Mouse (Mus musculus): ENCODE results near the gene Kcna3. TPM values are rescaled to one million over a fixed set of nuclear protein-coding genes. Genes with fewer than 3 reads are reported as not detected.

The Kcna3 gene
- 10.1 and 12.5 TPM in 2 replicates for polyA plus RNA-seq (2015; fragmentation: Nextera tagmentation; extraction: Ambion mirVana)

DNA sequence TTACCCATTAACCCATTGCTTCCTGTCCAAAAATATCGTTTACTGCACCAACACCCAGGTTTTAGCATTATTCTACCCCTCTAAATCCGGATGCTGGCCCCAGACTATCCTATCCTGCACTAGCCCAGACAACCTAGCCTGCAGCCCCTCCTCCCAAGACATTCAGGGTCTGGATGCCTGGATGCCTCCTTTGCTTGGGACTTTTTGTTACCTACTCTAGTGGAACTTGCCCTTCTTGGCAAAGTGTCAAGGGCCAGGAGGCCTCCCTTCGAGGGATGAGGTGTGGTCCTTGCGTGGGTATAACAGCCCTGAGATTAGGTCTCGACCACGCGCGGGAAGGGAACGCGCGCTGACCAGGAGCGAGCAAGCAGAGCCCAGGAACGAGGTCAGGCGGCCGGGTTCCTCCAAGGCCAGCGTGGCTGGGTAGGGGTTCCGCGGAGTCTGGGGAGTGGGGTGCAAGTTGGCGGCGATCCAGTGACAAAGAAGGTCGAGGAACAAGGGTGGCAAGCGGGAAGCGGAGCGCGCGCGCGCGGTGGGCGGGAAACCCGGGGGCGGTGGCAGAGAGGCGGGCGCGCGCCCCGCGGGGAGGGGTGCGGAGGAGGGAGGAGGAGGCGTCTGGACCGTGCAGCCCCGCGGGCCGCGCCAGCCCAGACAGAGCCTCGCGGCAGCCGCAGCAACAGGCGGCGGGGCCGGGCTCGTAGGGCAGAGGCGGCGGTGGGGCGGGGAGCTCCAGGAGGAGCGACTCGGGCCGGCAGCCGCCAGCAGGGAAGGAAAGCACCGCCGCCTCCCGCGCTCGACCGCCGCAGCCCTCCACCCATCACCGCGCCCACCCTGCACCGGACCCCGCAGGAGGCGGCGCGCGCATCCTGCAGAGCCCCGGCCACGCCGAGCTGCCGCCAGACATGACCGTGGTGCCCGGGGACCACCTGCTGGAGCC, at the start of gene Kcna3:
Kcna3 (plus strand) TSS at position 649 of the 937 bp plus-strand sequence.
- H3K27ac ChIP-seq, result peak within 1 kb of the TSS; percentile 86
- no peaks in the 10 kb centered on the region for H3K36me3 ChIP-seq
- H3K4me2 ChIP-seq (replicated peaks), result peak within 1 kb of the TSS; percentile 83
- under 1% methylated on average over 57 of the region's 80 CpGs for whole genome bisulfite sequencing
- H3K27me3 ChIP-seq, result no peaks in the 10 kb centered on the region
- H3K9me3 ChIP-seq, result no peaks in the 10 kb centered on the region
- peak within 1 kb of the TSS; percentile 88 for H3K9ac ChIP-seq (replicated peaks)
- peaks cover 58% of the 10 kb centered on the region for H3K4me1 ChIP-seq (replicated peaks)
- ATAC-seq, result peak; percentile 96
- peak within 1 kb of the TSS; percentile 76 for H3K4me3 ChIP-seq (replicated peaks)

- no peak for ATAC-seq
- no peaks in the 10 kb centered on the region; the same call in 1 of the 2 replicates for H3K4me1 ChIP-seq (replicated peaks)
- H3K4me3 ChIP-seq (replicated peaks), result no peak overlapping the region
- WGBS, result 78% methylated on average over 1 of the region's 1 CpGs
- no peaks in the 10 kb centered on the region for H3K9me3 ChIP-seq
- H3K36me3 ChIP-seq, result no peaks in the 10 kb centered on the region
- no peak overlapping the region for H3K27ac ChIP-seq
- no peak overlapping the region for H3K9ac ChIP-seq (replicated peaks)
- H3K27me3 ChIP-seq, result no peaks in the 10 kb centered on the region
- H3K4me2 ChIP-seq (replicated peaks), result no peak overlapping the region
Observed at GRCm38 (mm10) chr3:106991334-106991733, 44.6 kb upstream of the Kcna3 start.

GRCm38 (mm10) chr3:106995347-106995746, 40.6 kb upstream of the Kcna3 start:
- no peaks in the 10 kb centered on the region for H3K9me3 ChIP-seq
- H3K27me3 ChIP-seq, result no peaks in the 10 kb centered on the region
- no peak overlapping the region for H3K4me3 ChIP-seq (replicated peaks)
- H3K4me1 ChIP-seq (replicated peaks), result no peaks in the 10 kb centered on the region; the same call in 1 of the 2 replicates
- H3K36me3 ChIP-seq, result no peaks in the 10 kb centered on the region
- ATAC-seq, result no peak
- 57% methylated on average over 1 of the region's 1 CpGs for WGBS
- no peak overlapping the region for H3K4me2 ChIP-seq (replicated peaks)
- no peak overlapping the region for H3K9ac ChIP-seq (replicated peaks)
- no peak overlapping the region for H3K27ac ChIP-seq

DNA sequence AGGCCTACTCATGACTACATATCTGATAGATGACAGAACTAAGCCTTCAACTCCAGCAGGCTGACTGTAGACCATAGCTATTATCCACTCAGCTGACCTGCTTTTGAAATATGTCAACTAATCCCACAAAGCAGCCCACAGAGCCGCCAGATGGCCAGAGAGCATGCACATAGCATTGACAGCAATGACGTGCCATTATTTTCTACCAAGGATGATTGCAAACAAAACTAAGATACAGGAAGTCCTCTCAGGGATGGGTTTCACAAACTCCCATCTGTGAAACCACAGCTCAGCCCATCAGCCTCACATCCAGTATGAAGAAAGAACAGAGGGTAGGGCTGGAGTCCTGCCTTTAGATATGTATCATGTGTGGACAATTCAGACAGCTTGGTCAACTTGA, 39.8 kb upstream of the Kcna3 start:
- no peak overlapping the region for H3K9ac ChIP-seq (replicated peaks)
- H3K4me1 ChIP-seq (replicated peaks), result no peaks in the 10 kb centered on the region; the same call in 1 of the 2 replicates
- H3K27ac ChIP-seq, result no peak overlapping the region
- no peak overlapping the region for H3K4me3 ChIP-seq (replicated peaks)
- no peaks in the 10 kb centered on the region for H3K9me3 ChIP-seq
- no peaks in the 10 kb centered on the region for H3K36me3 ChIP-seq
- ATAC-seq, result no peak
- whole genome bisulfite sequencing, result 60% methylated on average over 2 of the region's 2 CpGs
- no peaks in the 10 kb centered on the region for H3K27me3 ChIP-seq
- no peak overlapping the region for H3K4me2 ChIP-seq (replicated peaks)

GRCm38 (mm10) chr3:106998370-106998769, 37.6 kb upstream of the Kcna3 start:
- no peaks in the 10 kb centered on the region for H3K36me3 ChIP-seq
- WGBS, result 63% methylated on average over 1 of the region's 1 CpGs
- H3K27ac ChIP-seq, result no peak overlapping the region
- no peaks in the 10 kb centered on the region for H3K27me3 ChIP-seq
- ATAC-seq, result no peak
- no peaks in the 10 kb centered on the region for H3K9me3 ChIP-seq
- no peaks in the 10 kb centered on the region; the same call in 1 of the 2 replicates for H3K4me1 ChIP-seq (replicated peaks)
- H3K4me3 ChIP-seq (replicated peaks), result no peak overlapping the region
- H3K9ac ChIP-seq (replicated peaks), result no peak overlapping the region
- H3K4me2 ChIP-seq (replicated peaks), result no peak overlapping the region

DNA sequence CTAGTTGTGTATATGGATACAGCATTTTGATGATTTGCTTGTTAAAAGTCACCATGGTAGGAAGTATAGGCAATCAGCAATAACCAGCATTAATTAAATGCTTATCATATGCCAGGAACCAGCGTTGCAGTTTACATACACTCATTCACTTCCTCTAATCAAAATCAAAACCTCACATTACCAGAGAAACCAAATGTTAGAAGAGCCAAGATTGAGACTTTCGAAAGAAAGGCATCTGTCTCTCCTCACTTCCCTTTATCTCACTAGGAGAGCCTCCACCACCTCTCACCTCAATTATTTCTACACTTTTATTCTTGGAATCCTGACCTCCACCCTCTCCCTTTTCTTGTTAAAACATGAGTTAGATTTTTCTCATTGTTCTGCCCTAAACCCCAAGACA, 35.8 kb upstream of the Kcna3 start:
- H3K4me2 ChIP-seq (replicated peaks), result no peak overlapping the region
- no peak overlapping the region for H3K4me3 ChIP-seq (replicated peaks)
- 75% methylated on average over 2 of the region's 2 CpGs for WGBS
- no peaks in the 10 kb centered on the region for H3K9me3 ChIP-seq
- no peak for ATAC-seq
- no peaks in the 10 kb centered on the region for H3K27me3 ChIP-seq
- H3K9ac ChIP-seq (replicated peaks), result no peak overlapping the region
- no peaks in the 10 kb centered on the region for H3K4me1 ChIP-seq (replicated peaks)
- no peak overlapping the region for H3K27ac ChIP-seq
- no peaks in the 10 kb centered on the region for H3K36me3 ChIP-seq

DNA sequence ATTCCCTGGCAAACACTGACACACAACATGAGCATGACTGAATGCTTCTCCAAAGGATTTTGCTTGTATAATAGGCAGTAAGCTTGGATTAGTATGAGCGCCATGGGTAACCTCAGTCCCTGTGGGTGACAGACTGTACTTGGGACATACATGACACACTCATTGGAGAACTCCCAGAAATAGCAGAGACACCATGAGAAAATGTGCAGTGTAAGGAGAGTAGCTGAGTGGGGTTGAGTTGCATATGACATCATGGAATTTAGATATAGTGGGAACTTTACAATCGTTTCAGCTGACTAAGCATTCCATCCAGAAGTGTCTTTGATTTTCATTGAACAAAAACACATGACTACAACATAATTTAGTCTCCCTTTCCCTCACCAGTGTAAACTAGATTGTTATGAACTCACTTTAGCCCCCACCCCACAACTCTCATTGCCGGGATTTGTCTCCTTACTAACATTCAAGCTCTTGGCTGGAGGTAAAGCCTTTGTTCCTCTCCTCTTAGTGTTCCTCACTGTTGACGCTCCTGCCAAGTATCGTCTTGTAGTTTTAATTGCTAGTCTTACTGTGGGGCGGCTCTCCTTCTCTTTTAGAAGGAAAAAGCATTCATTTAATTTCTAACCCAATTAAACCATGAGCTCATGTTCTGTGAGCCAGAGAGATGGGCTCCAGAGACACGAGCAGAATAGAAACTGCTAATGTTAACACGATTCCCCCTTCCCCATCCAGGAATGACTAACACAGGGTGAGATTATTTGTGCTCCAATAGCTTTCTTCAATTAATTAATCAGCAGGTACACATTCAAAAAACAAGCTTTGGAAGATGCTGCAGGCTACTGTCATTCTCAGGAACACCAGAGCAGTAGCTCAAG, 33.5 kb upstream of the Kcna3 start:
- Histone ChIP-seq H3K4me3 (replicated peaks) (no peak overlapping the region), H3K9ac (replicated peaks) (no peak overlapping the region), H3K36me3 (no peaks in the 10 kb centered on the region), H3K27me3 (no peaks in the 10 kb centered on the region), H3K4me1 (replicated peaks) (no peaks in the 10 kb centered on the region), H3K9me3 (no peaks in the 10 kb centered on the region), H3K27ac (no peak overlapping the region), H3K4me2 (replicated peaks) (no peak overlapping the region)
- ATAC-seq, result 0 out of 2 replicates have a peak, but pooled peaks have one; percentile 24
- 74% methylated on average over 8 of the region's 8 CpGs for WGBS

DNA sequence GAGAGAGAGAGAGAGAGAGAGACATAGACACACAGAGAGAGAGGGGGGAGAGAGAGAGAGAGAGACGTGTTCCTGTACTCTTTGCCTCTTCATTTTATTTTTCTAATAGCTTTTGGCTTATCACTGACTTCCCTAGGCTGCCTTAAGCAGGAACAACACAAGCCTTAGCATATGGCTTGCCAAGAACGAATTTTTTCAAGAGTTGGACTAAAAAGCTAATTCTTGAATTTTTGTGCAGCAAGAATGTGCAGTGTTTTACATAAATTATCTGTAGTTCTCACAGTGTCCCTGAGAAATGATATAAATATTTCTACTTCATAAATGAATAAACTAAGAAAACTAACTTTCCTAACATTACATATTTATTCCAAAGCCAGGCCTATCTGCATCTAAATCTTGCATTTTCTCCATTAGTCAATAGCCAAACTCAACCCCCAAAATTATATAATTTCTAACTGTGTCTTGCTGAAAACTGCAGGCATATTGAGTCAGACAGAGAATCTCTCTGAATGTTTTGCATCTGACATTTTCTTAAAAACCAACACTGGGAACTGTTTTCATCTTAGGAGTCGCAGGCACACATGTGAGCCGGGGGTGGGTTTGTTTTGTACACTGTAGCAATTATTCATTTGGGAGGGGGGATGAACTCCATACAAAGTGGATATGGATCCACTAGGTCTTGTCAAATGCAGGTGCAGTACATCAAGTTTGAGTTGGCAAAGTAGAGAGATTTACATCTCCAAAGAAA, 26.5 kb upstream of the Kcna3 start:
- Histone ChIP-seq H3K27ac (no peak overlapping the region), H3K9me3 (no peaks in the 10 kb centered on the region), H3K36me3 (no peaks in the 10 kb centered on the region), H3K4me3 (replicated peaks) (no peak overlapping the region), H3K27me3 (no peaks in the 10 kb centered on the region), H3K4me1 (replicated peaks) (no peaks in the 10 kb centered on the region), H3K9ac (replicated peaks) (no peak overlapping the region), H3K4me2 (replicated peaks) (no peak overlapping the region)
- no peak for ATAC-seq
- WGBS, result 77% methylated on average over 4 of the region's 4 CpGs

- H3K4me3 ChIP-seq (replicated peaks), result no peak overlapping the region
- no peaks in the 10 kb centered on the region for H3K9me3 ChIP-seq
- H3K27ac ChIP-seq, result no peak overlapping the region
- no peaks in the 10 kb centered on the region for H3K27me3 ChIP-seq
- H3K9ac ChIP-seq (replicated peaks), result no peak overlapping the region
- H3K36me3 ChIP-seq, result no peaks in the 10 kb centered on the region
- H3K4me1 ChIP-seq (replicated peaks), result no peaks in the 10 kb centered on the region
- 62% methylated on average over 2 of the region's 2 CpGs for WGBS
- H3K4me2 ChIP-seq (replicated peaks), result no peak overlapping the region
- no peak for ATAC-seq
Observed at GRCm38 (mm10) chr3:107018286-107018685, 17.7 kb upstream of the Kcna3 start.

DNA sequence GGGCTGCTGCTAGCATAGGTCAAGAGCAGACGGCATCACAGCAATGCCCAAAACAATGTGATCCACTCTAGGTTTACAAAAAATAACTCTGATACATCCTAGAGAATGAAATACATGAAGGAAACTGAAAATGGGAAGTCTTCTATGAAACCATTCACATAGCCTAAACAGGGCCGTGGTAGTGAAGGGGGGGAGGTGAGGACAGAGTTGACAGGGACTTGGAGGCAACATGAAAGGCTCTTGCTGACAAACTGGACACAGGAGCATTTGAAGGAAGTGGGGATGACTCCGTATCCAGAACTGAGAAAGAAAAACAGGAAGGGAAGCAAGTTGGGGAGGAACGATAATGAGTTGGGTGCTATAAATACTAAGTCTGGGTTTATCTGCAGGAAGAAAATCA, 4.4 kb upstream of the Kcna3 start:
- ATAC-seq, result no peak
- 83% methylated on average over 4 of the region's 4 CpGs for WGBS
- H3K4me2 ChIP-seq (replicated peaks), result no peak overlapping the region
- no peaks in the 10 kb centered on the region for H3K36me3 ChIP-seq
- H3K27me3 ChIP-seq, result no peaks in the 10 kb centered on the region
- H3K9me3 ChIP-seq, result no peaks in the 10 kb centered on the region
- no peak overlapping the region for H3K9ac ChIP-seq (replicated peaks)
- peaks cover 30% of the 10 kb centered on the region for H3K4me1 ChIP-seq (replicated peaks)
- H3K4me3 ChIP-seq (replicated peaks), result no peak overlapping the region
- no peak overlapping the region for H3K27ac ChIP-seq

GRCm38 (mm10) chr3:107034776-107035175, 1.2 kb upstream of the Kcna3 start:
- no peaks in the 10 kb centered on the region for H3K27me3 ChIP-seq
- H3K27ac ChIP-seq, result no peak overlapping the region
- H3K9ac ChIP-seq (replicated peaks), result no peak overlapping the region
- peak overlapping the region; percentile 83 for H3K4me2 ChIP-seq (replicated peaks)
- no peaks in the 10 kb centered on the region for H3K36me3 ChIP-seq
- H3K4me1 ChIP-seq (replicated peaks), result peaks cover 58% of the 10 kb centered on the region
- WGBS, result 57% methylated on average over 2 of the region's 2 CpGs
- H3K9me3 ChIP-seq, result no peaks in the 10 kb centered on the region
- ATAC-seq, result no peak
- H3K4me3 ChIP-seq (replicated peaks), result peak overlapping the region; percentile 76; the same call in 1 of the 2 replicates
